Mouse (Mus musculus): ENCODE results near the gene Rad1. TPM values are rescaled to one million over a fixed set of nuclear protein-coding genes. Genes with fewer than 3 reads are reported as not detected.

The Rad1 gene
- 10.2 and 11.9 TPM in 2 replicates for polyA plus RNA-seq (2015; fragmentation: Nextera tagmentation; extraction: Ambion mirVana)

GRCm38 (mm10) chr15:10485484-10486364 is at the start of gene Rad1, which contains the start of gene Brix1:
Gene Rad1 (plus strand): TSS chr15:10486018.
Gene Brix1 (minus strand): TSS chr15:10485947.
- Histone ChIP-seq H3K9ac (replicated peaks) (peak within 1 kb of the TSS; percentile 90), H3K27ac (ENCODE audit: low read depth) (peak within 1 kb of the TSS; percentile 62), H3K36me3 (replicated peaks; ENCODE audit: insufficient read depth, low read length) (peaks cover 20% of the 10 kb centered on the region), H3K4me2 (ENCODE audit: low read depth, low read length) (peak within 1 kb of the TSS; percentile 83), H3K27me3 (ENCODE audit: insufficient read depth, low read length) (no peaks in the 10 kb centered on the region), H3K4me1 (ENCODE audit: insufficient read depth) (peaks cover 9% of the 10 kb centered on the region), H3K9me3 (ENCODE audit: low read length) (no peaks in the 10 kb centered on the region), H3K4me3 (ENCODE audit: low read depth, low read length) (peak within 1 kb of the TSS; percentile 93)
- TF ChIP-seq CTCF (IDR thresholded peaks at IDR 0.05; ENCODE audit: low read depth): no peak
- TF ChIP-seq EP300 (IDR thresholded peaks at IDR 0.05; ENCODE audit: low read depth): no peak
- WGBS (ENCODE audit: insufficient replicate concordance): under 1% methylated on average over 58 of the region's 58 CpGs
- DNase-seq (peak; percentile 96), ATAC-seq (peak; percentile 100)

- Histone ChIP-seq H3K27me3 (ENCODE audit: insufficient read depth, low read length) (no peaks in the 10 kb centered on the region), H3K9me3 (ENCODE audit: low read length) (no peaks in the 10 kb centered on the region), H3K4me3 (ENCODE audit: low read depth, low read length) (no peak overlapping the region), H3K4me1 (ENCODE audit: insufficient read depth) (no peaks in the 10 kb centered on the region), H3K36me3 (replicated peaks; ENCODE audit: insufficient read depth, low read length) (0 out of 2 replicates have a peak, but pooled peaks cover 2% of the 10 kb centered on the region), H3K27ac (ENCODE audit: low read depth) (no peak overlapping the region), H3K9ac (replicated peaks) (no peak overlapping the region), H3K4me2 (ENCODE audit: low read depth, low read length) (no peak overlapping the region)
- 46% methylated on average over 1 of the region's 1 CpGs for WGBS (ENCODE audit: insufficient replicate concordance)
- ATAC-seq (no peak), DNase-seq (no peak)
- TF ChIP-seq CTCF (IDR thresholded peaks at IDR 0.05; ENCODE audit: low read depth) (no peak), EP300 (IDR thresholded peaks at IDR 0.05; ENCODE audit: low read depth) (no peak)
These were observed 48.9 kb upstream of the Rad1 start for GRCm38 (mm10) chr15:10436893-10437292.

GRCm38 (mm10) chr15:10439963-10440362 is 45.9 kb upstream of the Rad1 start:
- H3K27ac ChIP-seq (ENCODE audit: low read depth): no peak overlapping the region
- H3K9me3 ChIP-seq (ENCODE audit: low read length): no peaks in the 10 kb centered on the region
- no peaks in the 10 kb centered on the region for H3K27me3 ChIP-seq (ENCODE audit: insufficient read depth, low read length)
- ATAC-seq: no peak
- H3K4me3 ChIP-seq (ENCODE audit: low read depth, low read length): no peak overlapping the region
- 79% methylated on average over 6 of the region's 6 CpGs for WGBS (ENCODE audit: insufficient replicate concordance)
- no peak overlapping the region for H3K4me2 ChIP-seq (ENCODE audit: low read depth, low read length)
- no peak for DNase-seq
- H3K36me3 ChIP-seq (replicated peaks; ENCODE audit: insufficient read depth, low read length): 0 out of 2 replicates have a peak, but pooled peaks cover 9% of the 10 kb centered on the region
- TF ChIP-seq CTCF (IDR thresholded peaks at IDR 0.05; ENCODE audit: low read depth): peak; percentile 34
- no peak for TF ChIP-seq EP300 (IDR thresholded peaks at IDR 0.05; ENCODE audit: low read depth)
- H3K4me1 ChIP-seq (ENCODE audit: insufficient read depth): no peaks in the 10 kb centered on the region
- no peak overlapping the region for H3K9ac ChIP-seq (replicated peaks)

- H3K9ac ChIP-seq (replicated peaks): no peak overlapping the region
- H3K4me3 ChIP-seq (ENCODE audit: low read depth, low read length): no peak overlapping the region
- WGBS (ENCODE audit: insufficient replicate concordance): 82% methylated on average over 9 of the region's 9 CpGs
- H3K9me3 ChIP-seq (ENCODE audit: low read length): no peaks in the 10 kb centered on the region
- H3K4me2 ChIP-seq (ENCODE audit: low read depth, low read length): no peak overlapping the region
- H3K4me1 ChIP-seq (ENCODE audit: insufficient read depth): no peaks in the 10 kb centered on the region
- ATAC-seq: no peak
- H3K36me3 ChIP-seq (replicated peaks; ENCODE audit: insufficient read depth, low read length): peaks cover 16% of the 10 kb centered on the region; the same call in 1 of the 2 replicates
- no peak for TF ChIP-seq EP300 (IDR thresholded peaks at IDR 0.05; ENCODE audit: low read depth)
- TF ChIP-seq CTCF (IDR thresholded peaks at IDR 0.05; ENCODE audit: low read depth): no peak
- no peak overlapping the region for H3K27ac ChIP-seq (ENCODE audit: low read depth)
- H3K27me3 ChIP-seq (ENCODE audit: insufficient read depth, low read length): no peaks in the 10 kb centered on the region
- DNase-seq: no peak
These were observed 44.3 kb upstream of the Rad1 start for GRCm38 (mm10) chr15:10441493-10441892.

- no peak for ATAC-seq
- whole genome bisulfite sequencing (ENCODE audit: insufficient replicate concordance): 85% methylated on average over 1 of the region's 1 CpGs
- Histone ChIP-seq H3K4me1 (ENCODE audit: insufficient read depth) (no peaks in the 10 kb centered on the region), H3K9me3 (ENCODE audit: low read length) (no peaks in the 10 kb centered on the region), H3K27me3 (ENCODE audit: insufficient read depth, low read length) (no peaks in the 10 kb centered on the region), H3K9ac (replicated peaks) (no peak overlapping the region), H3K27ac (ENCODE audit: low read depth) (no peak overlapping the region), H3K4me3 (ENCODE audit: low read depth, low read length) (no peak overlapping the region), H3K36me3 (replicated peaks; ENCODE audit: insufficient read depth, low read length) (peaks cover 20% of the 10 kb centered on the region; the same call in 1 of the 2 replicates), H3K4me2 (ENCODE audit: low read depth, low read length) (no peak overlapping the region)
- TF ChIP-seq EP300 (IDR thresholded peaks at IDR 0.05; ENCODE audit: low read depth): no peak
- no peak for TF ChIP-seq CTCF (IDR thresholded peaks at IDR 0.05; ENCODE audit: low read depth)
- DNase-seq: no peak
These were observed 43.5 kb upstream of the Rad1 start for GRCm38 (mm10) chr15:10442275-10442674.

GRCm38 (mm10) chr15:10447102-10447501 is 38.7 kb upstream of the Rad1 start:
- DNase-seq (no peak), ATAC-seq (no peak)
- H3K9me3 ChIP-seq (ENCODE audit: low read length): no peaks in the 10 kb centered on the region
- no peak for TF ChIP-seq CTCF (IDR thresholded peaks at IDR 0.05; ENCODE audit: low read depth)
- TF ChIP-seq EP300 (IDR thresholded peaks at IDR 0.05; ENCODE audit: low read depth): no peak
- peaks cover 31% of the 10 kb centered on the region for H3K36me3 ChIP-seq (replicated peaks; ENCODE audit: insufficient read depth, low read length)
- H3K27me3 ChIP-seq (ENCODE audit: insufficient read depth, low read length): no peaks in the 10 kb centered on the region
- WGBS (ENCODE audit: insufficient replicate concordance): 73% methylated on average over 3 of the region's 3 CpGs
- no peak overlapping the region for H3K4me2 ChIP-seq (ENCODE audit: low read depth, low read length)
- H3K4me3 ChIP-seq (ENCODE audit: low read depth, low read length): no peak overlapping the region
- H3K4me1 ChIP-seq (ENCODE audit: insufficient read depth): no peaks in the 10 kb centered on the region
- H3K27ac ChIP-seq (ENCODE audit: low read depth): no peak overlapping the region
- no peak overlapping the region for H3K9ac ChIP-seq (replicated peaks)
